Mouse (Mus musculus): ENCODE results near the gene Rab33a.

Gene Rab33a

GRCm38 (mm10) chrX:48518808-48519548 is at the start of gene Rab33a:
Gene Rab33a, plus strand, starts transcription at chrX:48519285.
- no peak for DNase-seq (ENCODE audit: extremely low read depth, low read depth)

DNA sequence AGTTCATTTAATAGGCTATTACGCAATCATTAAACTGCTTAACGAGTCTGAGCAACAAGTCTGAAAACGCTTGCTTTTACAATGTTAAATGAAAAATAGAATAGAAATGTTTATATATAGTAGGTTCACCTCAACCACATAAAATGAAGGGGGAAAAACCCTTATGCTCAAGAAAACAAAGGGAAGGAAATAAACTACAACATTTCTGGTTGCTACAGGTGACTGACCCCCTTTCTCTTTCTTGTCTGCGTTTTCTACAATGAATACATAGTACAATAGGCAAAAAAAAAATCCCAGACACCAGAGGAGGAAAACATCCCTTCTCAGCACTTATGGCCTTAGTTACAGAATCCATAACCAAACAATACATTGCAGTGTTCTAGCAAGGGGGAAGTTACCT is 38.0 kb upstream of the Rab33a start:
- DNase-seq (ENCODE audit: extremely low read depth, low read depth): no peak

DNA sequence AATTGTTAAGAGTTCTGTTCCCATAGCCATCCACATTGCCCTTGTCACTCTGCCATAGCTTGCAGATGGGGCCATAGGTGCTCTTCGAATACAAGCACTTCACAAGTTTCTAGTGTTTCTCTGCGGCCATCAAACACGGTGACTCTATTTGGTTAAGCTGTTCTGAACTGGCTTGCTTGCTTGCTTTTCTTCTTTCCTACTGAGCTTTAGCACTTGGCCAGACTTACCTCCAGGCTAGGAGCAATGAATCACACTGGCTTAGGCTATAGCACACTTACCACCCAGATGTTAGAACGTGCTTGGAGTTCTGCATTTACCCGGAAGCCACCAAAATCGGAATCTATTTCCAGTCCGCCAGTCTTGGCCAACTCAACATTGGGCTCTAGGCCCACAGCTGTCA is 37.4 kb upstream of the Rab33a start:
- no peak for DNase-seq (ENCODE audit: extremely low read depth, low read depth)

GRCm38 (mm10) chrX:48493763-48494162 is 25.3 kb upstream of the Rab33a start:
- DNase-seq (ENCODE audit: extremely low read depth, low read depth): no peak

- DNase-seq (ENCODE audit: extremely low read depth, low read depth): peak; percentile 79
Measured at GRCm38 (mm10) chrX:48513166-48513807, 5.8 kb upstream of the Rab33a start, which contains the start of gene Aifm1. Gene Aifm1, minus strand, starts transcription at chrX:48513563.

DNA sequence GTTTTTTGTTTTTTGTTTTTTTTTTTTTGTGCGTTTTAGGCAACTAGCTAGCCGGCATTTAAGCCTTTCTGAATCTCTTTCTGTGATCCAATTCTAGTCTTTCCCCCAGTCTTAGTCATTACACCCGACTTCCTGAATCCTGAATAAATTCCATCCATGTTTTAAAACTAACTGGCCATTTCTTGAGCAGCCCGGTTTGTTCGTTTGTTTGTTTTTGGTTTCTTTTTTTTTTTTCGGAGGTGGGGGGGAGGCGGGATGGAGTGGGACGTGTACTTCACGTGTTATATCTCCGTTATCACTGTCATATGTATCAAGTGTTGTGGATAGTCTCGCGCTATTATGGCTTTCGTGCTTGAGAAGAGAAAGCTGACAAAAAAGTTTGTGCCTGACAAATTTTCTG is 5.3 kb upstream of the Rab33a start:
- peak; percentile 55 for DNase-seq (ENCODE audit: extremely low read depth, low read depth)

- no peak for DNase-seq (ENCODE audit: extremely low read depth, low read depth)
Measured at GRCm38 (mm10) chrX:48518211-48518807, 776 bp upstream of the Rab33a start.

DNA sequence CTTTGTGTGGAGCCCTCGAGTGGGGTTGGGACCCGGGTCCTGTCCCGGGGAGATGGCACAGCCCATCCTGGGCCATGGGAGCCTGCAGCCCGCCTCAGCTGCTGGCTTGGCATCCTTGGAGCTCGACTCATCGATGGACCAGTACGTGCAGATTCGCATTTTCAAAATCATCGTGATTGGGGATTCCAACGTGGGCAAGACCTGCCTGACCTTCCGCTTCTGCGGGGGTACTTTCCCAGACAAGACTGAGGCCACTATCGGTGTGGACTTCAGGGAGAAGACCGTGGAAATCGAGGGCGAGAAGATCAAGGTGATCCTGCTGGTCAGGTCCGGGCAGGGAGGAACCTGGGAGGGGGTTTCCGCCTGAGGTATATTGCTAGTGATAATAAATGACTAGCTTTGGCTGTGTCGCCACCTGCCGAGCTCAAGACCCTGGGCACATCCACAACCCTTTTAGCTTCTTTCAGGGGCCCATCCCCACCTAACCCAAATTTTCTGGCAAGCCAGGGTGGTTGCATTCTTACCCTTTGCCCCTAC is 532 bp downstream of the Rab33a start:
- no peak for DNase-seq (ENCODE audit: extremely low read depth, low read depth)

- DNase-seq (ENCODE audit: extremely low read depth, low read depth): no peak
Measured at GRCm38 (mm10) chrX:48521651-48522050, 2.6 kb downstream of the Rab33a start.

GRCm38 (mm10) chrX:48523512-48523911 is 4.4 kb downstream of the Rab33a start:
- DNase-seq (ENCODE audit: extremely low read depth, low read depth): no peak

GRCm38 (mm10) chrX:48525332-48525731 is 6.2 kb downstream of the Rab33a start:
- no peak for DNase-seq (ENCODE audit: extremely low read depth, low read depth)

DNA sequence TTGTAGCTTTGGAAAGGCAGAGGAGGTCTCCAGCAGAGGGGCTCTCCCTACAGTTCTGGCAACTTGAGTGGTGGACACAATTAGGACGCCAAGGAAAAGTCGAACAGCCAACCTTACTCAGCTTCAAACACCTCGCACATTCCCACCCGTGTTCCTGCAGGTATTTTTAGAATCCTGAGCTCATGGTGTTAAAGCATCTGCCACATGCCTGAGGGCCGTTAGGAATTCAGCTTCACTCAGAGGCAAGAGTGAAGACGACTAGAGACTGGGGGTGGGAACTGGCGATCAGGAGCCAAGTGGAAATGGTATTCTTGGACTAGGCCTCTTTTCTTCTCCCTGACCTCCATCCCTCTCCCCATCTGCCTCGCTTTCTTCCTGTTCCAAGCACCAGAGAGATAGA is 6.8 kb downstream of the Rab33a start:
- DNase-seq (ENCODE audit: extremely low read depth, low read depth): no peak

DNA sequence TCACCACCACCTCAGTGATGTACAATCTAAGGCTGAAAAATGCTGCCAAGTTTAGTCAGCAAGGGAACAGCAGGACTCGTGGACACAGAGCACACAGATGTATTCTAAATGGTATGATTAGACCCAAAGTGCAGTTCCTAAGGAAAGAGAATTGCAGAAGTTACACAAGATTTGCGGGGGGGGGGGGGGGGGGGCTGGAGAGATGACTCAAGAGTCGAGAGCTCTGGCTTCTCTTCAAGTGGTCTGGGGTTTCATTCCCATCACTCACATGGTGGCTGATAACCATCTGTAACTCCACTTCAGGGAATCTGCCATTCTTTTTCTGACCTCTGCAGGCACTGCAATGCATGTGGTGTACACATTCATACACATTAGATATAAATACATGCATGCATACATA is 7.3 kb downstream of the Rab33a start:
- no peak for DNase-seq (ENCODE audit: extremely low read depth, low read depth)

GRCm38 (mm10) chrX:48532175-48532574 is 13.1 kb downstream of the Rab33a start:
- no peak for DNase-seq (ENCODE audit: extremely low read depth, low read depth)
